Mouse (Mus musculus): ENCODE results near the gene Stk38. TPM values are rescaled to one million over a fixed set of nuclear protein-coding genes. Genes with fewer than 3 reads are reported as not detected.
"Not testable (repeated sequence)": the region's sequence is repeated elsewhere in the genome, so short reads cannot be mapped to it uniquely, and the experiment has no call there.

Gene Stk38
- total RNA-seq, 2 experiments from 2014 or later, result 23.0 to 26.1 TPM

DNA sequence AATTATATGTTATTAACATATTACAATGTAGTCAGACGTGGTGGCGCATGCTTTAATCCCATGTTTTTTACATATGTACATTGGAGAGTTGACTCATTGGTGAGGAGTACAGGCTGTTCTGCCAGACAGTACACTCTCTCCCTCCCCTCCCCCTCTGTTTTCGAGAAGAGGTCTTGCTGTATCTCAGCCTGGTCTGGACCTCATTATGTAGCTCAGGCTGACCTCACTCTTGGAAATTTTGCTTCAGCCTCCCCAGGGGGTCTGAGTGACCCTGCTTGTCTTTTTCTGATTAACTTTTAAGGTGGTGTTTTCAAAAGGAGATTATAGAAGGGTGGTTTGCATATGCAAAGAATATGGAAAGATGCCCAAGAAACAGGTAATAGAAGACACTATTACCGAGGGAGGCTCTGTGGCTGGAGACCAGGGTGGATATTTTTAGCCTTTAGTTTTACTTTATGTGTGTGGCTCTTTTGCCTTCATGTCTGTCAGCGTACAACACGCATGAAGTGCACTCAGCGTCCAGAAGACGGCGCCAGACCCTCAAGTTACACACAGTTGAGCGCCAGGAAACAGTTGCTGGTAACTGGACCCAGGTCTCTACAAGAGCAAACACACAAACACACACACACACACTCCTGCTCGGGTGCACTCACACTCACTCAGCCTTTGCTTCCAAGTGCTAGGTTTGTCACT, 10.6 kb upstream of the Stk38 start:
- intact Hi-C loops (cut with DNase I), result no loop called here
- peak; percentile 51 to 69 for DNase-seq

DNA sequence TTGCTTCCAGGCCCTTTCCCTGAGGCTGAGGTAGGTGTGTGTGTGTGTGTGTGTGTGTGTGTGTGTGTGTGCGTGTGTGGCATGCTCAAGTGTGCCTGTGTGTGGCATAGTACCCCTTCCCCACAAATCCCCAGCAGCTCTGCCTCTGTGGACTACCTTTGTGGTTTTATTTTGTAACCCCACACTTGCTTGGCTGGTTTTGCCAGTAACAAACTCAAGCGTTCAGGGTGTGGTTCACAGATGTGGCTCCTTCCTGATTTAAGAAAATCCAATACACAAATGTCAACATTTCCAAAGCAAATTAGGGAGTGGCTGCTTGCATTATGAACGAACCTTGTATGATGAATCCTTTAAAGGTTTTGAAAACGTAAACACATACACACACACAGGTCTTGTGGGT, 8.9 kb upstream of the Stk38 start:
- intact Hi-C loops (cut with DNase I), result no loop called here
- DNase-seq, result no peak

GRCm38 (mm10) chr17:29015638-29016037, 7.8 kb upstream of the Stk38 start:
- DNase-seq, result no peak
- intact Hi-C loops (cut with DNase I), result no loop called here

GRCm38 (mm10) chr17:29014235-29014634, 6.4 kb upstream of the Stk38 start:
- intact Hi-C loops (cut with DNase I), result no loop called here
- no peak for DNase-seq

- intact Hi-C loops (cut with DNase I), result no loop called here
- DNase-seq, result no peak
These were observed 1.4 kb upstream of the Stk38 start for GRCm38 (mm10) chr17:29009181-29009580.

DNA sequence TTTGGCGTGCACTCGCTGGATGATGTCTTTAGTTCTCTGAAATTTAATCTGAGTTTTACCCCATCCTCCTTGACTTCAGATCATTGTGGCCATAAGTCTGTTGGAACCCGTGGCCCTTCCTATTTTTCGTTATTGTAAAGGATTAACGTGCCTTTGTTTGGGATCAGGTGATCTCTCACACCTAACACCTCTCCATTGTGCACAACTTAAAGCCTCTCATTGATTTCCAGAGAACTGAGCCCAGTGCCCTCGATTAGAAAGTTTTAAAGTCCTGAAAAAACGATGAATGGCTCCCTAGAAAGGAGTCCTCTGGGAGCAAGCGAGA, 493 bp upstream of the Stk38 start:
- no peak for DNase-seq
- intact Hi-C loops (cut with DNase I), result no loop called here

DNA sequence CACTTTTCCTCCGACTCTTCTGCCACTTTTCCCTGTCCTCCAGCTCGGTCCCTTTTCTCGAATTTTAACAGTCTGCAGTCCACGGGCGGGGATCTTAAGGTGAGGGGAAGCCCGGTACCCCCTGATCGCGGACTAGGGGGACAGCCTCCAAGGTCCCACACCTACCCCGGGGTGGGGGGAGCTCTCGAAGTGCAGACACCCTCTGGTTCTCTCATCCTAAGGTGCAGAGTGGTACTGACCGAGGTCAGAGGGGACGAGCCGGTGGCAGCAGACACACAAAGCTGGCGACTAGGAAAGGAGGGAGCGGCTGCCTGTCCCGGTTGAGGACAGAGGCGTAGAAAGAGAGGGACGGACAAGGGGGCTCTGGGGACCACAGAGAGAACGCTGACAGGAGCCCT, 553 bp downstream of the Stk38 start:
- intact Hi-C loops (cut with DNase I), result no loop called here
- no peak for DNase-seq

- intact Hi-C loops (cut with DNase I), result no loop called here
- no peak for DNase-seq
These were observed 983 bp downstream of the Stk38 start for GRCm38 (mm10) chr17:29006812-29007211.

- DNase-seq, result no peak
- intact Hi-C loops (cut with DNase I), result no loop called here
These were observed 2.8 kb downstream of the Stk38 start for GRCm38 (mm10) chr17:29005002-29005401.

GRCm38 (mm10) chr17:29003740-29004139, 4.1 kb downstream of the Stk38 start:
- DNase-seq, result no peak
- intact Hi-C loops (cut with DNase I), result no loop called here

DNA sequence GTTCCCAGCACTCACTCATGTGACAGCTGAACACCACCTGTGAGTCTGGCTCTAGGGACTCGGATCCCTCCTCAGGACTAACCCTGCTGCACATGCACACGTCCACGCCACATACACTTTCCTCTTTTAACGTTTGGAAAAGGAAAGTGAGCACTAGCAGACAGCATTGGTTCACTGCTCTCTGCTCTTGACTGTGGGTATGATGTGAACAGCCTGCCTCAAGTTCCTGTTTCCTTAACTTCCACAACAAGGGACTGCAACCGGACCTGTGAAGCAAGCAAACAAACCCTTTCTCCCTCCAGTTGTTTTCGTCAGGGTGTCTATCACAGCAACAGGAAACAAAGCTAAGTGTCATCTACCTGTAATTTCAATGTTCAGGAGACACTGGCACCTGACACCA, 7.3 kb downstream of the Stk38 start:
- intact Hi-C loops (cut with DNase I), result no loop called here
- DNase-seq, result no peak

DNA sequence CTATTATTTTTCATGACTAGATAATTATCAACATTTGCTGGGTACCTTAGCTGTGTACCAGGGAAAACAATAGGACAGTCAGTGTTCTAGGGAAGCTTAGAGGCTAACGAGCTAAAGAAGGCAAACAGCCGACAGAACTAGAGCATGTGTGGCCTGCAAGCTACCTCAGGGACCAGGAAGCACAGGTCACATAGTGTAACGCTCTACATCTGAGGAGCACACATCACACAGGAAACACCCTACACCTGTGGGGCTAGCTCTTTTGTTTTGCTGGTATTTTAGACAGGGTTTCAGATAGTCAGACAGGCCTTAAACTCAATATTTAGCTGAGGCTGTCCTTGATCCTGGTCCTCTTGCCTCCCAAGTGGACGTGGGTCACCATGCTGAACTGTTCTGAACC, 13.2 kb downstream of the Stk38 start:
- no peak for DNase-seq
- intact Hi-C loops (cut with DNase I), result no loop called here

GRCm38 (mm10) chr17:28993004-28993403, 14.8 kb downstream of the Stk38 start:
- intact Hi-C loops (cut with DNase I), result not testable (repeated sequence)

GRCm38 (mm10) chr17:28992105-28992504, 15.7 kb downstream of the Stk38 start:
- no peak for DNase-seq
- intact Hi-C loops (cut with DNase I), result no loop called here

More at GRCm38 (mm10) chr17:28993004-28993403, 14.8 kb downstream of the Stk38 start:
- not testable (repeated sequence) for DNase-seq

DNA sequence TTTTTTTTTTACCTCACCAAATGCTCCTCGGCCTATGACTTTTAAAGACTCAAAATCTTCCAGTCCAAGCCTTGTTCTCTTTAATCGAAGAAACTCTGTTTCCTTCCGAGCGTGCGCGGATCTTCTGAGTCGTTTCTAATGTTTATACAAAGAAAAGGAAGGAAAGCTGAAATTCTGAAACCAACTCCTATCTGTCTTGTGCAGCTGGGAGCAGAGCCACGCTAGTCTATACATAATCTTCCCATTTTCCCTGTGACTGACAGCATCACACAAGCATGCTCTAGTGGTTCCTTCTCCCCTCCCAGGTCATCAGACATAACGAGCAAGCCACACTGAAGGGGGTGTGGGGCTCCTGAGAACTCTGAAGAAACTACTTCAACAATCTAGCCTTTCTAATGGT, 16.5 kb downstream of the Stk38 start:
- intact Hi-C loops (cut with DNase I), result no loop called here
- DNase-seq, result no peak

GRCm38 (mm10) chr17:28990060-28990459, 17.7 kb downstream of the Stk38 start:
- no peak for DNase-seq
- intact Hi-C loops (cut with DNase I), result no loop called here

GRCm38 (mm10) chr17:28988996-28989395, 18.8 kb downstream of the Stk38 start:
- intact Hi-C loops (cut with DNase I), result loop anchor here (5.0 kb wide), 1 partner anchor 33 kb away; no protein-coding TSS in a partner anchor
- DNase-seq, result no peak

GRCm38 (mm10) chr17:28988291-28988690, 19.5 kb downstream of the Stk38 start:
- intact Hi-C loops (cut with DNase I), result loop anchor here (5.0 kb wide), 1 partner anchor 34 kb away; no protein-coding TSS in a partner anchor
- DNase-seq, result no peak

GRCm38 (mm10) chr17:28987713-28988112, 20.1 kb downstream of the Stk38 start:
- DNase-seq, result no peak
- intact Hi-C loops (cut with DNase I), result loop anchor here (5.0 kb wide), 1 partner anchor 35 kb away; no protein-coding TSS in a partner anchor

DNA sequence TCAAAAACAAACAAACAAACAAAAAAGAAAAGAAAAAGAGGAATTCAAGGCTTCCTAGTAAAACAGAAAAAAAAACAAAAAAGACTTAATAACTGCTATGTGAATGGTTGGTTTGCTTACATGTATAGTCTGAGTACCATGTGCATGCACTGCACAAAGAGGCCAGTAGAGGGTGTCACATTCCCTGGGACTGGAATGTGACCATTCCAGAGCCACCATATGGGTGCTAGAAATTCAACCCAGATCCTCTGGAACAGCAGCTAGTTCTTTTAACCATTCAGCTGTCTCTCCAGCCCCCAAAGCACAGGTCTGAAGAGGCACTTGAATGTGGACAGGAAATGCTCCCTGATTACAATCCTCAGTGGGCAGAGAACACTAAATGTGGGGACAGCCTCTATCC, 21.0 kb downstream of the Stk38 start:
- intact Hi-C loops (cut with DNase I), result loop anchor here (5.0 kb wide), 1 partner anchor 35 kb away; no protein-coding TSS in a partner anchor
- DNase-seq, result no peak

GRCm38 (mm10) chr17:28984724-28985420, 22.9 kb downstream of the Stk38 start:
- intact Hi-C loops (cut with DNase I), result loop anchor here (5.0 kb wide), 1 partner anchor 37 kb away; no protein-coding TSS in a partner anchor
- DNase-seq, result no peak

DNA sequence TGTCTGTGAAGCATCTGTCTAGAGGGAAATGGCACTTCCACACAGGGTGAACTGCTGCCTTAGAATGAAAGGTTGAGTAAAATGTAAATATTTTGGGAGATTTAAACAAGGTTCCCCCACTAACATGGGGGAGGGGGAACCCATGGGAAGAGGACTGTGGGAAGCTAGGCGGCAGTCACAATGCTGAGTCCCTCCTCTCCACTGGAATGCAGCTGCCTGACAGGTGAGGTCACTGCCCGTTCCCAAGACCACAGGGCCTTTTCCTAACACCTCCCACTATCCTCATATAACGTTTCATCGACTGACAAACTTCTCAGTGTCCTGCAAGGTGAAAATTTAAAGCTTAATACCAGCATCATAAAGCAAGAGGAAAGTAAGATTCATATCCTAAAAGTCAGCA, 25.2 kb downstream of the Stk38 start:
- intact Hi-C loops (cut with DNase I), result no loop called here
- DNase-seq, result no peak

Measured in gastrocnemius, postnatal 36 days (tissue).